Mouse (Mus musculus) olfactory bulb, adult 2 months (tissue): ENCODE data around the gene Gpr45.

Experiments
- CTCF ChIP-seq: fragments of 200-500 bp; IDR thresholded peaks from 2 replicates; pipeline ENCODE4 v1.5.1; 2012; ENCODE audit warnings: low read depth, mild to moderate bottlenecking, low read length, moderate library complexity; ENCODE audit not compliant: insufficient read depth
- POLR2A ChIP-seq: fragments of 200-500 bp; IDR thresholded peaks from 2 replicates; pipeline ENCODE4 v1.6.1; 2012; ENCODE audit warnings: mild to moderate bottlenecking, low read depth, low read length, moderate library complexity; ENCODE audit not compliant: insufficient read depth

DNA sequence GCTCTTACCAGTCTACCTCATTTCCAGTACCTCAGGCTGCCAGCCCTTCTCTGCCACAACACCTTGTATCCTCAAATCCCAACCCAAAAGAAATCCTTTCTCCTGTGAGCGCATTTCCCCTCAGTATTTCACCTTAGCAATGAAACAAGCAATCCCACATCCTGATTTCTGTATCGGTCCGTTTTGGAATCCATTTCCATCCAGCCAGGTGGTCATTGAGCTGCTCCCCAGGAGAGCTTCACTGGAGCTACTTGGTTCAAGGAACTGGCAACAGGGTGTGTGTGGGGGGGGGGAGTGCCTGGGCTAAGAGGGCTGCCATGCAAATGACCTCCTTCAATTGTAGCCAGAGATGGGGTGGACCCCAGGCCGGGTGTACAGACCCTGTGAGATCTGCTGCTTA lies 45.5 kb upstream of the Gpr45 start:
- TF ChIP-seq POLR2A (no peak), CTCF (no peak)
